Mouse (Mus musculus) embryonic facial prominence, embryonic 14.5 days (tissue): ENCODE measurements around the gene Tent5c. TPM values are rescaled to one million over a fixed set of nuclear protein-coding genes. Genes with fewer than 3 reads are reported as not detected.

Experiments
- ATAC-seq: fragments of 200-750 bp; cut with Nextera tagmentation; 2 replicates; pipeline ENCODE4 v1.8.0; 2017; ENCODE audit warnings: low read depth, moderate number of reproducible peaks, moderate TSS enrichment
- DNase-seq: peaks from one replicate; pipeline ENCODE4 v3.0.0-alpha.2; 2015; ENCODE audit warnings: low spot score
- H3K27ac ChIP-seq: fragments of 300-500 bp; sonication (generic); replicated peaks from 2 replicates; pipeline ENCODE4 v1.5.1; 2014; ENCODE audit warnings: low read depth, mild to moderate bottlenecking, low read length, moderate library complexity
- H3K27me3 ChIP-seq: fragments of 300-500 bp; sonication (generic); replicated peaks from 2 replicates; pipeline ENCODE4 v1.6.1; 2014; ENCODE audit warnings: low read length; ENCODE audit not compliant: control insufficient read depth, insufficient read depth
- H3K36me3 ChIP-seq: fragments of 300-500 bp; sonication (generic); 2 replicates; pipeline ENCODE4 v1.6.1; 2014; ENCODE audit warnings: low read length, mixed read lengths; ENCODE audit not compliant: control insufficient read depth, insufficient read depth
- H3K4me1 ChIP-seq: fragments of 300-500 bp; sonication (generic); 2 replicates; pipeline ENCODE4 v1.6.1; 2014; ENCODE audit warnings: antibody characterized with exemption, low read length; ENCODE audit not compliant: control insufficient read depth, insufficient read depth
- H3K4me2 ChIP-seq: fragments of 300-500 bp; sonication (generic); 2 replicates; pipeline ENCODE4 v1.6.1; 2014; ENCODE audit warnings: low read depth, mild to moderate bottlenecking, low read length, moderate library complexity, mixed read lengths
- H3K4me3 ChIP-seq: fragments of 300-500 bp; sonication (generic); 2 replicates; pipeline ENCODE4 v1.5.1; 2014; ENCODE audit warnings: low read depth, mild to moderate bottlenecking, low read length
- H3K9ac ChIP-seq: fragments of 300-500 bp; sonication (generic); 2 replicates; pipeline ENCODE4 v1.6.1; 2014; ENCODE audit warnings: low read depth, mild to moderate bottlenecking, low read length, moderate library complexity, mixed read lengths
- H3K9me3 ChIP-seq: fragments of 300-500 bp; sonication (generic); 2 replicates; pipeline ENCODE4 v1.6.1; 2016; ENCODE audit warnings: low read length; ENCODE audit not compliant: control insufficient read depth
- WGBS: fragments of 180-500 bp; shearing (Covaris S2); extraction: QIAGEN DNeasy Blood & Tissue Kit; methylation state at CpG from one replicate; pipeline ENCODE4 v1.1.7; 2014; 5-methylcytosine and 5-hydroxymethylcytosine counted together
- polyA plus RNA-seq: library from polyadenylated mRNA; unstranded; fragments of >200 nt; fragmentation: Nextera tagmentation; extraction: Ambion mirVana; gene quantifications from 2 replicates; pipeline ENCODE4 v1.2.1, GENCODE M21; 2014

Gene Tent5c
- polyA plus RNA-seq, 1 experiment from 2014 or later, result 13.2 TPM

- H3K36me3 ChIP-seq, result no peaks in the 10 kb centered on the region
- no peaks in the 10 kb centered on the region for H3K4me1 ChIP-seq
- 0 out of 2 replicates have a peak overlapping the region, but pooled peaks have one; percentile 28 for H3K27ac ChIP-seq
- DNase-seq (peak; percentile 65), ATAC-seq (no peak)
- no peak overlapping the region for H3K4me3 ChIP-seq
- no peaks in the 10 kb centered on the region for H3K27me3 ChIP-seq
- peak overlapping the region; percentile 10; the same call in 1 of the 2 replicates for H3K4me2 ChIP-seq
- H3K9me3 ChIP-seq, result no peaks in the 10 kb centered on the region
- 57% methylated on average over 7 of the region's 7 CpGs for WGBS
- H3K9ac ChIP-seq, result no peak overlapping the region
Observed at GRCm38 (mm10) chr3:100411945-100412344, 77.2 kb downstream of the Tent5c start.

GRCm38 (mm10) chr3:100409280-100409679 is 79.8 kb downstream of the Tent5c start:
- Histone ChIP-seq H3K4me2 (no peak overlapping the region), H3K9me3 (no peaks in the 10 kb centered on the region), H3K4me1 (no peaks in the 10 kb centered on the region), H3K27ac (no peak overlapping the region), H3K4me3 (no peak overlapping the region), H3K36me3 (no peaks in the 10 kb centered on the region), H3K27me3 (no peaks in the 10 kb centered on the region), H3K9ac (no peak overlapping the region)
- 81% methylated on average over 2 of the region's 2 CpGs for WGBS
- DNase-seq (no peak), ATAC-seq (no peak)

- WGBS, result 82% methylated on average over 2 of the region's 2 CpGs
- H3K4me2 ChIP-seq, result no peak overlapping the region
- no peak for DNase-seq
- ATAC-seq, result no peak
- no peaks in the 10 kb centered on the region for H3K27me3 ChIP-seq
- no peaks in the 10 kb centered on the region for H3K4me1 ChIP-seq
- H3K9me3 ChIP-seq, result no peaks in the 10 kb centered on the region
- no peak overlapping the region for H3K27ac ChIP-seq
- no peaks in the 10 kb centered on the region for H3K36me3 ChIP-seq
- no peak overlapping the region for H3K4me3 ChIP-seq
- H3K9ac ChIP-seq, result no peak overlapping the region
Observed at GRCm38 (mm10) chr3:100408351-100409043, 80.6 kb downstream of the Tent5c start.

DNA sequence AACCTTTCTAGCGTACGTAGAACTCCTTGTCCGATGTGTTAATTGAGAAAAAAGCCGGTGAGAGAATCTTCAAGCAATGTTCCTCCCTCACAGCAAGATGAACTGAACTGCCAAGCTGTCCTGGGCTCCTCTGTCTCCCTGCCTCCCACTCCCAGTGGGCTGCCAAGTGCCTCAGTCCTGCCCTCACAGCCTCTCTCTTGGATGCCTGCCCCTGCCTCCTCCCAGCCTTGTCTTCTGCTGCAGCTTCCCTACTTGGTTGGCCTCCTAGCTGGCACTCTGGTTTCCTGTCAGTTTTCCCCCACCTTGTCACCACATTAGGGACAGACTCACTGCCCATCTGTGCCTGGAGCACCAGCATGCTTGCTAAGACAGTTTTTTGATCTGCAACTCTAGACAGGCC is 86.5 kb downstream of the Tent5c start:
- H3K36me3 ChIP-seq, result no peaks in the 10 kb centered on the region
- WGBS, result 85% methylated on average over 4 of the region's 4 CpGs
- ATAC-seq (no peak), DNase-seq (no peak)
- no peak overlapping the region for H3K9ac ChIP-seq
- H3K9me3 ChIP-seq, result no peaks in the 10 kb centered on the region
- no peak overlapping the region for H3K4me2 ChIP-seq
- H3K27ac ChIP-seq, result no peak overlapping the region
- H3K4me3 ChIP-seq, result no peak overlapping the region
- no peaks in the 10 kb centered on the region for H3K27me3 ChIP-seq
- H3K4me1 ChIP-seq, result no peaks in the 10 kb centered on the region

Other genes starting within 250 kb of the Tent5c start
- 83.1 and 89.7 TPM in 2 replicates for gene Man1a2, start 196.2 kb upstream of the Tent5c start, polyA plus RNA-seq